Mouse (Mus musculus) stomach, postnatal 0 days (tissue): ENCODE measurements around the gene Rnf167. TPM values are rescaled to one million over a fixed set of nuclear protein-coding genes. Genes with fewer than 3 reads are reported as not detected.

Source experiments
- ATAC-seq: fragments of 200-750 bp; cut with Nextera tagmentation; 2 replicates; pipeline ENCODE4 v1.8.0; 2017; ENCODE audit not compliant: low FRiP score, low TSS enrichment
- DNase-seq: peaks from one replicate; pipeline ENCODE4 v3.0.0-alpha.2; 2016; ENCODE audit warnings: low spot score
- H3K27ac ChIP-seq: fragments of 300-500 bp; sonication (generic); replicated peaks from 2 replicates; pipeline ENCODE4 v1.5.1; 2014; ENCODE audit warnings: mild to moderate bottlenecking, control low read depth
- H3K27me3 ChIP-seq: fragments of 300-500 bp; sonication (generic); 2 replicates; pipeline ENCODE4 v1.6.1; 2014; ENCODE audit warnings: low read length; ENCODE audit not compliant: control insufficient read depth, insufficient read depth
- H3K36me3 ChIP-seq: fragments of 300-500 bp; sonication (generic); 2 replicates; pipeline ENCODE4 v1.6.1; 2014; ENCODE audit warnings: low read length, mixed read lengths; ENCODE audit not compliant: control insufficient read depth, insufficient read depth
- H3K4me1 ChIP-seq: fragments of 300-500 bp; sonication (generic); replicated peaks from 2 replicates; pipeline ENCODE4 v1.6.1; 2014; ENCODE audit warnings: antibody characterized with exemption; ENCODE audit not compliant: control insufficient read depth, insufficient read depth
- H3K4me2 ChIP-seq: fragments of 300-500 bp; sonication (generic); replicated peaks from 2 replicates; pipeline ENCODE4 v1.6.1; 2014; ENCODE audit warnings: low read depth, mild to moderate bottlenecking, control low read depth, moderate library complexity
- H3K4me3 ChIP-seq: fragments of 300-500 bp; sonication (generic); 2 replicates; pipeline ENCODE4 v1.5.1; 2014; ENCODE audit warnings: low read depth, low read length, control low read depth
- H3K9ac ChIP-seq: fragments of 300-500 bp; sonication (generic); 2 replicates; pipeline ENCODE4 v1.6.1; 2014; ENCODE audit warnings: mild to moderate bottlenecking, low read length, control low read depth, mixed read lengths
- H3K9me3 ChIP-seq: fragments of 300-500 bp; sonication (generic); 2 replicates; pipeline ENCODE4 v1.6.1; 2016; ENCODE audit warnings: low read length; ENCODE audit not compliant: control insufficient read depth
- CTCF ChIP-seq: IDR thresholded peaks from 2 replicates; pipeline ENCODE4 v1.5.1; 2016; ENCODE audit warnings: antibody characterized with exemption, low read depth, mild to moderate bottlenecking, moderate library complexity
- EP300 ChIP-seq: optimal IDR thresholded peaks from 2 replicates; pipeline ENCODE3; 2016; ENCODE audit warnings: antibody characterized with exemption
- WGBS: fragments of 180-500 bp; shearing (Covaris S2); extraction: QIAGEN DNeasy Blood & Tissue Kit; methylation state at CpG from one replicate; pipeline ENCODE4 v1.1.7; 2014; 5-methylcytosine and 5-hydroxymethylcytosine counted together
- polyA plus RNA-seq: library from polyadenylated mRNA; unstranded; fragments of >200 nt; fragmentation: Nextera tagmentation; extraction: Ambion mirVana; gene quantifications from 2 replicates; pipeline ENCODE4 v1.2.1, GENCODE M21; 2015

Gene Rnf167
- polyA plus RNA-seq = 62.8 and 70.5 TPM in 2 replicates

- Histone ChIP-seq H3K4me1 (peaks cover 3% of the 10 kb centered on the region), H3K9ac (peak within 1 kb of the TSS; percentile 86), H3K36me3 (peaks cover 23% of the 10 kb centered on the region), H3K9me3 (no peaks in the 10 kb centered on the region), H3K4me3 (peak within 1 kb of the TSS; percentile 74), H3K27ac (peak within 1 kb of the TSS; percentile 97), H3K4me2 (peak within 1 kb of the TSS; percentile 92), H3K27me3 (no peaks in the 10 kb centered on the region)
- DNase-seq (peak; percentile 98), ATAC-seq (peak; percentile 87)
- WGBS = under 1% methylated on average over 63 of the region's 63 CpGs
- peak; percentile 45 for TF ChIP-seq CTCF
- peak; percentile 100 for TF ChIP-seq EP300
Measured at GRCm38 (mm10) chr11:70646691-70647650, at the start of gene Rnf167, which contains the start of gene Slc25a11. Gene Rnf167 (plus strand): TSS chr11:70647235. Gene Slc25a11 (minus strand): TSS chr11:70647479.

- no peak for TF ChIP-seq CTCF
- no peak for TF ChIP-seq EP300
- Histone ChIP-seq H3K27ac (peak overlapping the region; percentile 30; the same call in 1 of the 2 replicates), H3K4me1 (peaks cover 3% of the 10 kb centered on the region; the same call in 1 of the 2 replicates), H3K4me3 (no peak overlapping the region), H3K36me3 (peaks cover 13% of the 10 kb centered on the region), H3K27me3 (no peaks in the 10 kb centered on the region), H3K9me3 (no peaks in the 10 kb centered on the region), H3K9ac (no peak overlapping the region), H3K4me2 (no peak overlapping the region)
- WGBS = 75% methylated on average over 6 of the region's 6 CpGs
- ATAC-seq = peak; percentile 45; the same call in 1 of the 2 replicates
- no peak for DNase-seq
Measured at GRCm38 (mm10) chr11:70597301-70597700, 49.7 kb upstream of the Rnf167 start.

DNA sequence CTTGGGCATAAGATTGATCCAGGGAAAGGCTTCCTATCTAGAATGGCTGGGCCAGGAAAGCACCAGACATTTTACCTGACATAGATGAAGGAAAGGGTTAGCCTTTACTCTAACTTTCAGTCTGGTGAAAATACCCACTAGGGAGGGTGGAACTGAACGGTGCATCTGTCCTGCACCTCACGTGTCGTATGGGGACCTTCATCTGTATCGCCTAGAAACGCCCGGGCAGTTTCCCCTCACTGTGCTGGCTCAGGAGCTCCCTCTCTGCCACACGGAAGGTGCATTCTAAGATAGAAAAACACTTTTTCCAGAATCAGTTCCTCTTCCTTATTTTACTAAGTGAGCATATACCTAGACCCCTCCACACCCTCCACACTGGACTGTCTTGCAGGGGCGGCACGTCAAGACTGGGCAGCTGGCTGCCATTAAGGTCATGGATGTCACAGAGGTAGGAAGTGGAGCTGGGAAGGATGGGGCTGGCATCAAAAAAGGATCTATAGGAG lies 48.5 kb upstream of the Rnf167 start:
- no peak overlapping the region for H3K27ac ChIP-seq
- ATAC-seq (no peak), DNase-seq (no peak)
- H3K9ac ChIP-seq = no peak overlapping the region
- TF ChIP-seq EP300 (no peak), CTCF (no peak)
- H3K27me3 ChIP-seq = no peaks in the 10 kb centered on the region
- 86% methylated on average over 9 of the region's 9 CpGs for WGBS
- H3K4me2 ChIP-seq = no peak overlapping the region
- no peak overlapping the region for H3K4me3 ChIP-seq
- H3K9me3 ChIP-seq = no peaks in the 10 kb centered on the region
- H3K4me1 ChIP-seq = peaks cover 3% of the 10 kb centered on the region; the same call in 1 of the 2 replicates
- peaks cover 16% of the 10 kb centered on the region for H3K36me3 ChIP-seq

- Histone ChIP-seq H3K27me3 (no peaks in the 10 kb centered on the region), H3K4me3 (no peak overlapping the region), H3K27ac (no peak overlapping the region), H3K9me3 (no peaks in the 10 kb centered on the region), H3K4me1 (no peaks in the 10 kb centered on the region), H3K36me3 (peaks cover 39% of the 10 kb centered on the region), H3K9ac (no peak overlapping the region), H3K4me2 (no peak overlapping the region)
- DNase-seq (peak; percentile 82), ATAC-seq (no peak)
- TF ChIP-seq EP300 (no peak), CTCF (peak; percentile 96)
- 63% methylated on average over 14 of the region's 14 CpGs for WGBS
Measured at GRCm38 (mm10) chr11:70605024-70605566, 41.9 kb upstream of the Rnf167 start.

DNA sequence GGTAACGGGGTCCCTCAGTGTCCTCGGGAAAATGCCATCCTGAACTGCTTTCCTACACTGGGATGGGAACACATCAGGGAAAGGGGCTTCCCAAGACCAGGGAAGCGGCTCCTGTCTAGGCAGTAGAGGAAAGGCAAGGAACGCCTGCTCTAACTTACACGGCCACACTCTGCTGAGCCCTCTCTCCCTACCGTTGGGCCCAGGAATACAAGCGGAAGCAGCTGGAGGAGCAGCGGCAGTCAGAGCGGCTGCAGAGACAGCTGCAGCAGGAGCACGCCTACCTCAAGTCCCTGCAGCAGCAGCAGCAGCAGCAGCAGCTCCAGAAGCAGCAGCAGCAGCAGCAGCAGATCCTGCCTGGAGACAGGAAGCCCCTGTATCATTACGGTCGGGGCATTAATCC lies 40.3 kb upstream of the Rnf167 start:
- TF ChIP-seq CTCF = no peak
- no peak for TF ChIP-seq EP300
- Histone ChIP-seq H3K27me3 (no peaks in the 10 kb centered on the region), H3K4me3 (no peak overlapping the region), H3K9me3 (no peaks in the 10 kb centered on the region), H3K27ac (no peak overlapping the region), H3K4me1 (no peaks in the 10 kb centered on the region), H3K36me3 (peaks cover 38% of the 10 kb centered on the region), H3K4me2 (no peak overlapping the region), H3K9ac (no peak overlapping the region)
- DNase-seq = no peak
- no peak for ATAC-seq
- 68% methylated on average over 12 of the region's 12 CpGs for WGBS
